Mouse (Mus musculus): ENCODE data around the gene Fbxl18. TPM values are rescaled to one million over a fixed set of nuclear protein-coding genes. Genes with fewer than 3 reads are reported as not detected.

The Fbxl18 gene
- 7.0 TPM for polyA plus RNA-seq (2017; shearing (Covaris generic))

GRCm38 (mm10) chr5:142894918-142895613 lies at the start of gene Fbxl18:
Fbxl18 (minus strand) TSS chr5:142895421.

GRCm38 (mm10) chr5:142906532-142907047 lies 11.4 kb upstream of the Fbxl18 start, which contains the start of gene Actb:
Actb (minus strand) TSS chr5:142906754.

GRCm38 (mm10) chr5:142817524-142818434 lies 77.4 kb downstream of the Fbxl18 start, which contains the start of gene Tnrc18:
Tnrc18 (minus strand) TSS chr5:142817662.

Other genes with a start within 250 kb of the Fbxl18 start
- 1.2 TPM for gene Slc29a4, start 202.9 kb downstream of the Fbxl18 start, polyA plus RNA-seq (2017; shearing (Covaris generic))
- gene Tnrc18, start 77.8 kb downstream of the Fbxl18 start, polyA plus RNA-seq (2017; shearing (Covaris generic)): 15.8 TPM
- 4,706 TPM for gene Actb, start 11.3 kb upstream of the Fbxl18 start, polyA plus RNA-seq (2017; shearing (Covaris generic))
- gene Fscn1, start 64.9 kb upstream of the Fbxl18 start, polyA plus RNA-seq (2017; shearing (Covaris generic)): not detected
- 67.7 TPM for gene Rnf216, start 217.6 kb upstream of the Fbxl18 start, polyA plus RNA-seq (2017; shearing (Covaris generic))